Mouse (Mus musculus) B cell, adult (primary cell): ENCODE results near the gene Morc3. TPM values are rescaled to one million over a fixed set of nuclear protein-coding genes. Genes with fewer than 3 reads are reported as not detected.

ENCODE experiments used
- total RNA-seq: library from RNA; stranded (reverse); gene quantifications from 4 replicates; pipeline ENCODE4 v1.2.4, GENCODE M21; 2023; ENCODE audit not compliant: inconsistent age

Gene Morc3
- total RNA-seq, result 123 to 148 TPM (median 130 TPM) in 4 replicates

DNA sequence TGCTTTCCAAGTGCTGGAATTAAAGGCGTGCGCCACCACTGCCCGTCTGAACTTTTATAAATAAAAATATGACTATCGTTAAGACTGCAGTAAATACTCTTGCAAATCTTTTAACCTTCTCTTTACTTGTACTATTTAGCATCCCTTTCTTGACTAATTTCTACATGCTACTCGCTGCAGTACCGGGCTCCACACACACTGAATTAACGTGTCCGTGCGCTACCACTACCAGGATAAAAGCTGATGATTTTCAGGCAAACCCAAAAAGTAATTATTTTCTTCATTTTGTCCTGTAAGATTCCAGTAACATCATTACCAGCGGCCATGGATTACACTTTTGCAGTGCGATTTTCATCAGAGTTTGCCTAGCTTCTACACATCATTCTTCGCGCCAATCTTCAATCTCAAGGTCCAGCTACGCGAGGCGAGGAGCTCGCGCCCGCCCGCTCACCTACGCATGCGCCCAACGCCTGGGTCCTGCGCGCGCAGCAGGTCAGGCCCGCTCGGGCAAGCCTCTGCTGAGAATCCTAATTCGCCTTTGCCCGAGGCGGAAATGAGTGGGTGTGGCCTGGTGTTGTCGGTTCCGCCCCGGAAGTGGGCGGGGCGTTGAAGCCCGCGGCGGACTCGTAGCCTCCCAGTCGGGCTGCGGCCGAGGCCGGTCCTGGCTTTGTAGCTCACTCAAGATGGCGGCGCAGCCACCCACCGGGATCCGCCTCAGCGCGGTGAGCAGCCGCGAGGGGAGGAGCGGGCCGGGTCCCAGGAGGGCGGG lies at the start of gene Morc3:
Morc3 (plus strand) TSS at position 495 of the 769 bp plus-strand sequence.

DNA sequence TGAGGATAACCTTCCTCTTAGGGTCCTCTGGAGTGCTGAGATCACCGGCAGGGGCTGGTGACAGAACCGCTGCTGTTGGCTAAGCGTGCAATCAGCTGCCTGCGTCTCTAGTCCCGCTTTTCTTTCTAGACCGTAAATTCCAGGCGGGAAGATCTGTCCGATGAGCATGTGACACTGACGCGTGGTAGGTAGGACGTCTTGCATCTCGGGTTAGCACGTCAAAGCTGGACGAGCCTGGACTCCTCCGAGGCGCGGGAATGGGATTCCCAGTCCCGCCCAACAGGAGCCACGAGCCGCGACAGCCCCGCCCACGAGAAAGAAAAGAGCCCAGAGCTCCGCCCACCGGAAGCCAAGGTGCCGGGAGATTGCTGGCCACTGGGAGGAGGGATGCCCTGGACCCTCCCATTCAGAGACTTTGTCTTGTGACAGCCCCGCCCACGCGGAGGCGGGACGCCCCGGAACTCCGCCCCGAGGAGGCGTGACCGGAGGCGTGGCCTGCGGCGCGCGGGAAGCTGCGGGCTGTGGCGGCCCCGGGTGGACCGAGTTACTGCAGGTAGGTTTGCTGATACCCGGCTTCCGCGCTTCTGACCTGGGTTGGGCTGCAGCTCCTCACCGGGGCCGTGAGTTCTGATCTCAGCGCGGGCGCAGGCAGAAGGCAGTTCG lies 51.6 kb downstream of the Morc3 start, which contains the start of gene Chaf1b:
Chaf1b (plus strand) TSS at position 479 of the 663 bp plus-strand sequence.

Other genes starting within 250 kb of the Morc3 start
- gene Setd4, start 228.1 kb upstream of the Morc3 start, total RNA-seq, result 15.4 to 17.4 TPM (median 16.0 TPM) in 4 replicates
- gene Cbr1, start 226.3 kb upstream of the Morc3 start, total RNA-seq, result 15.4 to 20.8 TPM (median 19.2 TPM) in 4 replicates
- 0.74 to 0.80 TPM in 2 of 4 replicates, not detected in the others for gene Gm5678, start 204.0 kb upstream of the Morc3 start, total RNA-seq
- 0.74 TPM in 1 of 4 replicates, not detected in the others for gene Cbr3, start 148.9 kb upstream of the Morc3 start, total RNA-seq
- gene Dop1b, start 120.2 kb upstream of the Morc3 start, total RNA-seq, result 50.6 to 60.5 TPM (median 53.9 TPM) in 4 replicates
- gene Chaf1b, start 51.8 kb downstream of the Morc3 start, total RNA-seq, result 11.6 to 14.4 TPM (median 12.2 TPM) in 4 replicates
- gene Cldn14, start 176.7 kb downstream of the Morc3 start, total RNA-seq, result not detected in 4 replicates